Mouse (Mus musculus) lung, postnatal 0 days (tissue): ENCODE data around the gene Stxbp5. TPM values are rescaled to one million over a fixed set of nuclear protein-coding genes. Genes with fewer than 3 reads are reported as not detected.

Experiments used
- ATAC-seq: fragments of 200-750 bp; cut with Nextera tagmentation; 2 replicates; pipeline ENCODE4 v1.8.0; 2017; ENCODE audit warnings: moderate library complexity
- DNase-seq: peaks from one replicate; pipeline ENCODE4 v3.0.0-alpha.2; 2016; ENCODE audit warnings: low spot score
- H3K27ac ChIP-seq: fragments of 300-500 bp; sonication (generic); 2 replicates; pipeline ENCODE4 v1.5.1; 2014; ENCODE audit warnings: antibody characterized with exemption, mild to moderate bottlenecking, low read length, mixed read lengths
- H3K27me3 ChIP-seq: fragments of 300-500 bp; sonication (generic); replicated peaks from 2 replicates; pipeline ENCODE4 v1.6.1; 2014; ENCODE audit warnings: low read length, mixed read lengths; ENCODE audit not compliant: insufficient read depth
- H3K36me3 ChIP-seq: fragments of 300-500 bp; sonication (generic); 2 replicates; pipeline ENCODE4 v1.6.1; 2014; ENCODE audit warnings: low read length, mixed read lengths; ENCODE audit not compliant: insufficient read depth
- H3K4me1 ChIP-seq: fragments of 300-500 bp; sonication (generic); 2 replicates; pipeline ENCODE4 v1.6.1; 2014; ENCODE audit warnings: antibody characterized with exemption, low read depth, low read length, mixed read lengths; ENCODE audit not compliant: insufficient read depth
- H3K4me2 ChIP-seq: fragments of 300-500 bp; sonication (generic); replicated peaks from 2 replicates; pipeline ENCODE4 v1.6.1; 2014; ENCODE audit warnings: low read depth, mild to moderate bottlenecking, low read length, moderate library complexity, mixed read lengths
- H3K4me3 ChIP-seq: fragments of 300-500 bp; sonication (generic); 2 replicates; pipeline ENCODE4 v1.5.1; 2014; ENCODE audit warnings: low read depth, low read length
- H3K9ac ChIP-seq: fragments of 300-500 bp; sonication (generic); replicated peaks from 2 replicates; pipeline ENCODE4 v1.6.1; 2014; ENCODE audit warnings: low read depth, mild to moderate bottlenecking
- H3K9me3 ChIP-seq: fragments of 300-500 bp; sonication (generic); 2 replicates; pipeline ENCODE4 v1.6.1; 2016; ENCODE audit warnings: low read length, mixed read lengths
- CTCF ChIP-seq: IDR thresholded peaks from 2 replicates; pipeline ENCODE4 v1.5.1; 2016; ENCODE audit warnings: antibody characterized with exemption, mild to moderate bottlenecking
- EP300 ChIP-seq: IDR thresholded peaks from 2 replicates; pipeline ENCODE4 v1.6.1; 2016; ENCODE audit warnings: antibody characterized with exemption, mild to moderate bottlenecking, control low read depth
- WGBS: fragments of 180-500 bp; shearing (Covaris S2); extraction: QIAGEN DNeasy Blood & Tissue Kit; methylation state at CpG from one replicate; pipeline ENCODE4 v1.1.7; 2014; 5-methylcytosine and 5-hydroxymethylcytosine counted together
- polyA plus RNA-seq: library from polyadenylated mRNA; unstranded; fragments of >200 nt; fragmentation: Nextera tagmentation; extraction: Ambion mirVana; gene quantifications from 2 replicates; pipeline ENCODE4 v1.2.1, GENCODE M21; 2015

Gene Stxbp5
- polyA plus RNA-seq, 1 experiment from 2014 or later = 3.0 TPM

DNA sequence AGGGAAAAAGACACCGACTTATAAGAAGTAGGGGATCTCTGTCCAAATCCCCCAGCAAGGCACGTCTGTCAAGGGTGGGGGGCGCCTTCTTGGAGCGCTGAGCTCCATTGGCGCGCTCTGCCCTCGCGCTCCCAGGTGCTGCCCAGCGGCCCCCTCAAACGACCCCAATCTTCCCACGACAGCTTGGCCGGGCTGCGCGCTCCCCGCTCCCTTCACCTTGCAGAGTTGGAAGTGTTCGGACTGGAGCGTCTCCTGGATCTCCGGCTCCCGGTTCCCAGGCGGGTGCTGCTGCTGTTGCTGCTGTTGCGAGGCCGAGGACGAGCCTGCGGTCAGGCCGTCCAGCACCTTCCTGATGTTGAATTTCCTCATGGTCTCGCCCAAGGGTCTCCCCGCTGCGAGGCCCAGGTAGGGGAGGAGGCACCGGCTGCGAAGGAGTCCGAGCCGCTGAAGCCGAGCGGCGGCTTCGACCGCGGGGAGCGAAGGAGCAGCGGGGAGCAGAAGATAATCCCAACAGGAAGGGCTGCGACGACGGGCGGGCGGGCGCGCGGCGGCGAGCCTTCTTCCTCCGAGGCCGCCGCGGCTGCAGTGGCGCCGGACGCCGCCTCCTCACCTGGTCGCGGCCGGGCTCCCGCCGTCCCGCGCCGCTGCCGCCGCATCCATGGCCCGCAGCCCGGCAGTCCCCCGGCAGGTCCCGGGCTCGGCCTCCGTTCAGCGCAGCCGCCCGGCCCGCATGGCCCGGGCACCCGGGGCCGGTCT, 386 bp downstream of the Stxbp5 start:
- 1% methylated on average over 63 of the region's 81 CpGs for WGBS
- DNase-seq = peak; percentile 46
- peak overlapping the region; percentile 91 for H3K27ac ChIP-seq
- no peaks in the 10 kb centered on the region for H3K27me3 ChIP-seq
- no peaks in the 10 kb centered on the region for H3K36me3 ChIP-seq
- no peak for TF ChIP-seq EP300
- no peak for TF ChIP-seq CTCF
- H3K4me3 ChIP-seq = peak overlapping the region; percentile 87
- H3K9me3 ChIP-seq = no peaks in the 10 kb centered on the region
- peak overlapping the region; percentile 98 for H3K4me2 ChIP-seq
- H3K9ac ChIP-seq = peak overlapping the region; percentile 83
- H3K4me1 ChIP-seq = peaks cover 5% of the 10 kb centered on the region; the same call in 1 of the 2 replicates
- peak; percentile 63 for ATAC-seq

- Histone ChIP-seq H3K4me3 (peak overlapping the region; percentile 87), H3K27ac (no peak overlapping the region), H3K27me3 (no peaks in the 10 kb centered on the region), H3K4me1 (peaks cover 5% of the 10 kb centered on the region; the same call in 1 of the 2 replicates), H3K9me3 (no peaks in the 10 kb centered on the region), H3K4me2 (peak overlapping the region; percentile 98), H3K36me3 (no peaks in the 10 kb centered on the region), H3K9ac (peak overlapping the region; percentile 83; the same call in 1 of the 2 replicates)
- ATAC-seq = no peak
- DNase-seq = peak; percentile 44
- TF ChIP-seq EP300 = no peak
- TF ChIP-seq CTCF = no peak
- 7% methylated on average over 15 of the region's 15 CpGs for WGBS
Measured at GRCm38 (mm10) chr10:9899816-9900215, 1.1 kb downstream of the Stxbp5 start.

GRCm38 (mm10) chr10:9899086-9899485, 1.8 kb downstream of the Stxbp5 start:
- peaks cover 5% of the 10 kb centered on the region; the same call in 1 of the 2 replicates for H3K4me1 ChIP-seq
- ATAC-seq (no peak), DNase-seq (peak; percentile 6)
- H3K9ac ChIP-seq = no peak overlapping the region
- peak overlapping the region; percentile 98 for H3K4me2 ChIP-seq
- WGBS = 10% methylated on average over 7 of the region's 7 CpGs
- no peaks in the 10 kb centered on the region for H3K36me3 ChIP-seq
- H3K4me3 ChIP-seq = no peak overlapping the region; the same call in 1 of the 2 replicates
- TF ChIP-seq EP300 (no peak), CTCF (no peak)
- H3K9me3 ChIP-seq = no peaks in the 10 kb centered on the region
- no peaks in the 10 kb centered on the region for H3K27me3 ChIP-seq
- H3K27ac ChIP-seq = no peak overlapping the region

- 86% methylated on average over 5 of the region's 5 CpGs for WGBS
- Histone ChIP-seq H3K9me3 (no peaks in the 10 kb centered on the region), H3K4me1 (peaks cover 5% of the 10 kb centered on the region; the same call in 1 of the 2 replicates), H3K4me2 (no peak overlapping the region), H3K36me3 (no peaks in the 10 kb centered on the region), H3K27me3 (no peaks in the 10 kb centered on the region), H3K27ac (no peak overlapping the region), H3K9ac (no peak overlapping the region), H3K4me3 (no peak overlapping the region)
- TF ChIP-seq CTCF = no peak
- TF ChIP-seq EP300 = no peak
- DNase-seq = no peak
- ATAC-seq = no peak
Measured at GRCm38 (mm10) chr10:9897852-9898251, 3.0 kb downstream of the Stxbp5 start.

GRCm38 (mm10) chr10:9893562-9893961, 7.3 kb downstream of the Stxbp5 start:
- Histone ChIP-seq H3K9me3 (no peaks in the 10 kb centered on the region), H3K36me3 (no peaks in the 10 kb centered on the region; the same call in 1 of the 2 replicates), H3K27ac (no peak overlapping the region), H3K9ac (no peak overlapping the region), H3K4me3 (no peak overlapping the region), H3K4me1 (no peaks in the 10 kb centered on the region), H3K4me2 (no peak overlapping the region), H3K27me3 (no peaks in the 10 kb centered on the region)
- no peak for TF ChIP-seq EP300
- no peak for TF ChIP-seq CTCF
- DNase-seq = peak; percentile 39
- no peak for ATAC-seq
- 29% methylated on average over 2 of the region's 2 CpGs for WGBS

DNA sequence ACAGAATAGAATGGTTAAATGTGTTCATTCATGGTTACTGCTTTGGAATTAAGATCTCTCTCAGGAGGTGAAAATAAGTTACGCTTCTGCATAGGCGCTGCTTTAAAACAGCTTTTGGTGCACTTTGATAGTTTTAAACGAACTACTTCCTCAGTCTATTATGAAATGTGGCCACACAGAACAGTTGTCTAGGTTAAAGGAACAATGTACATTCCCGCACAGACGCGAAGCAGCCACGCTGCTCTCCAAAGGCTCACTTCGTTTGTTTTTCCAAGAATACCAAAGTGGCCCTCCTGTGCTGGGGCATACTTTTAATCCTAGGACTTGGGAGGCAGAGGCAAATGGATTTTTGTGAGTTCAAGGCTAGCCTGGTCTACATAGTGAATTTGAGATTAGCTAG, 11.2 kb downstream of the Stxbp5 start:
- H3K27ac ChIP-seq = no peak overlapping the region
- TF ChIP-seq EP300 (no peak), CTCF (no peak)
- no peak overlapping the region for H3K4me3 ChIP-seq
- H3K9me3 ChIP-seq = no peaks in the 10 kb centered on the region
- H3K27me3 ChIP-seq = no peaks in the 10 kb centered on the region
- H3K4me1 ChIP-seq = no peaks in the 10 kb centered on the region
- no peaks in the 10 kb centered on the region; the same call in none of the 2 replicates for H3K36me3 ChIP-seq
- no peak overlapping the region for H3K4me2 ChIP-seq
- no peak for ATAC-seq
- 43% methylated on average over 8 of the region's 8 CpGs for WGBS
- no peak overlapping the region for H3K9ac ChIP-seq
- no peak for DNase-seq
